Comparison of ENCODE assay signal across 8 mouse cellular contexts in the genomic region with DNA sequence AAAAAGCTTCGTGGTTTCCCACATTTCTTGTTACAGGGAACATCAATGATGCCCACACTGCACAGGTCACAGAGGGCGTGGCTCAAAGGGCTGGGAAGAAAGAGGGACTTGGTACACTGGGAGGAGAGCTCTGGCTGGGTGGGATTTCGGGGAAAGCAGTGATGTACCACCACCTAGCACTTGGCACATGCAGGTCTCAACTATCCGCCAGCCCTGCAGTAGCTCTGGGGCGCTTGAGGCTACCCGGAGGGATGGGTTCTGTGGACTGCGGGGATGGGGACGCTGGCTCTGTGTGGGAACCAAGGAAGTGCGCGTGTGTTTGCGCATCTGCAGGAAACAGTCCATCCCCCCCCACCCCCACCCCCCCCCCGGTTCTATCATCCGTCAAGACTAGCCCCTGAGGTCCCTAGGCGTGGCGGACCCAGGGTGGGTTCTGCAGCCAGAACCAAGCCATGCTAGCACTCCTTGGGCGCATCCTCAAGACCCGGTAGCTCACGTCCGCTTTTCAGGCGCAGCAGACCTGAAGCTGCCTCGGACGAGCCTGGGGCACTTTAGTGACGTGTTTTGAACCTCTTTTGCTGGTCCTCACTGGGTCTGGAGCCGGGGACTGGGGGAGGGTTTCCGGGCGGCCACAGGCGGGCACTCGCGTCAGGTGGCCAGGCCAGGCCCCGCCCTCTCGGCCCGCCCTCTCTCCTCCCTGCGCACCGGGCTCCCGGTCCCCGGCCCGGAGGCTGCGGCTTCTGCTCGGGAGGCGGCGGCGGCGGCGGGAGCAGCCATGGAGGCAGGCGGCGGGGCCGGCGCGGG. TPM values are rescaled to one million over a fixed set of nuclear protein-coding genes. Genes with fewer than 3 reads are reported as not detected.
A peak's percentile ranks its signal among the peaks of the same experiment; 100 is the strongest.
DNase-seq lines count a peak whose midpoint lies in the region; ATAC-seq and TF ChIP-seq lines count a peak whose summit lies in the region.

Ccdc136 (plus strand) TSS at position 400 of the 804 bp plus-strand sequence.

- TF ChIP-seq CTCF in cortical plate, adult 2 months (IDR thresholded peaks at IDR 0.05; ENCODE audit: extremely low read depth, insufficient read depth, low read length): no peak

- peak; percentile 51; the same call in 1 of the 2 replicates for TF ChIP-seq POLR2A in cortical plate, adult 2 months (IDR thresholded peaks at IDR 0.05; ENCODE audit: extremely low read depth, insufficient read depth, low read length)

- no peaks in the 10 kb centered on the region; the same call in 1 of the 2 replicates for H3K9me3 ChIP-seq in erythroblast, embryonic 14.5 days (ENCODE audit: control insufficient read depth, low read length)

- H3K4me3 ChIP-seq in erythroblast, embryonic 14.5 days (replicated peaks): peak within 1 kb of the TSS; percentile 36
- H3K4me3 ChIP-seq in cortical plate, adult 2 months (ENCODE audit: insufficient read depth, low read length): peak within 1 kb of the TSS; percentile 82

- no peak for ATAC-seq in erythroblast, adult 5-6 weeks (replicated peaks; ENCODE audit: low FRiP score, poor library complexity, severe bottlenecking)
- peak; percentile 35; the same call in 1 of the 2 replicates for ATAC-seq in megakaryocyte progenitor cell, adult 5-6 weeks (replicated peaks; ENCODE audit: poor library complexity)

- peaks cover 88% of the 10 kb centered on the region for H3K27me3 ChIP-seq in erythroblast, embryonic 14.5 days (ENCODE audit: control insufficient read depth)

- peak; percentile 65 for DNase-seq in gastrocnemius, postnatal 10 days
- peak; percentile 70 for DNase-seq in induced T-regulatory cell, adult 2 months (ENCODE audit: low read depth)
- peak; percentile 58 to 87 for DNase-seq in left cerebral cortex, postnatal 10 days (ENCODE audit: extremely low spot score in 1 of 2, low spot score in 2 of 2)
- DNase-seq in right cerebral cortex, postnatal 25 days: peak; percentile 86

- H3K4me1 ChIP-seq in erythroblast, embryonic 14.5 days (ENCODE audit: control insufficient read depth): peaks cover 4% of the 10 kb centered on the region
- peaks cover 4% of the 10 kb centered on the region for H3K4me1 ChIP-seq in cortical plate, adult 2 months (ENCODE audit: control insufficient read depth, insufficient read depth, low read length)

- intact Hi-C loops in left cerebral cortex, postnatal 10 days (cut with DNase I): no loop called here

- H3K36me3 ChIP-seq in erythroblast, embryonic 14.5 days (ENCODE audit: control insufficient read depth): no peaks in the 10 kb centered on the region

- H3K27ac ChIP-seq in cortical plate, adult 2 months (ENCODE audit: insufficient read depth, low read length): peak within 1 kb of the TSS; percentile 25; the same call in 1 of the 2 replicates

RNA-seq across cellular contexts. Expression of gene Ccdc136, which starts in this region (rescaled TPM):
- polyA plus RNA-seq in erythroblast, embryonic 14.5 days (2012): not detected in 2 replicates
- total RNA-seq in erythroblast, adult 5-6 weeks (2015; ENCODE audit: low replicate concordance): not detected in 2 replicates
- total RNA-seq in erythroblast, adult 5-6 weeks (2017; ENCODE audit: low replicate concordance): not detected in 2 replicates
- polyA plus RNA-seq in cortical plate, adult 2 months (2012; rRNA removed): 148 and 150 TPM in 2 replicates
- total RNA-seq in gastrocnemius, postnatal 10 days (2021): 10 to 100 TPM; 13.4 to 15.2 TPM
- 100 to 1,000 TPM in 1 of 2 experiments, 10 to 100 TPM in 1; 95.7 to 101 TPM for total RNA-seq in left cerebral cortex, postnatal 10 days (2021)
- total RNA-seq in megakaryocyte progenitor cell, adult 5-6 weeks (2015): not detected in 2 replicates
- 0.41 TPM in 1 of 2 replicates, not detected in the other for total RNA-seq in megakaryocyte progenitor cell, adult 5-6 weeks (2017)

Comparison
In these comparisons a context has a peak if more than half of its experiments do, and no peak if none do; other contexts are left out.
1. RNA of gene Ccdc136 (total RNA-seq): 95.7 to 101 TPM in left cerebral cortex, postnatal 10 days and 13.4 to 15.2 TPM in gastrocnemius, postnatal 10 days; not detected in erythroblast, adult 5-6 weeks and 0.41 TPM in megakaryocyte progenitor cell, adult 5-6 weeks; every median in the first group is over 10 times any median in the second.
2. RNA of gene Ccdc136 (total RNA-seq): 95.7 to 101 TPM in left cerebral cortex, postnatal 10 days; 13.4 to 15.2 TPM in gastrocnemius, postnatal 10 days; every median in the first group is over 4 times any median in the second.
3. RNA of gene Ccdc136 (polyA plus RNA-seq): 148 to 150 TPM in cortical plate, adult 2 months; not detected in erythroblast, embryonic 14.5 days; every median in the first group is over 100 times any median in the second.
4. Peak in ATAC-seq in megakaryocyte progenitor cell, adult 5-6 weeks; RNA of the gene not detected or under 1 TPM.
5. Peak in every context shown above with its lines, with median percentiles within 50 percentile points of each other: DNase-seq.